Mouse (Mus musculus) limb, embryonic 12.5 days (tissue): ENCODE results near the gene Akt1s1. TPM values are rescaled to one million over a fixed set of nuclear protein-coding genes. Genes with fewer than 3 reads are reported as not detected.

Experiments
- ATAC-seq: fragments of 200-750 bp; cut with Nextera tagmentation; 2 replicates; pipeline ENCODE4 v1.8.0; 2017; ENCODE audit warnings: low read depth, moderate TSS enrichment; ENCODE audit not compliant: insufficient number of reproducible peaks, insufficient read depth, low FRiP score, low TSS enrichment
- H3K27ac ChIP-seq: fragments of 300-500 bp; sonication (generic); 2 replicates; pipeline ENCODE4 v1.5.1; 2016; ENCODE audit warnings: mild to moderate bottlenecking, moderate library complexity
- H3K27me3 ChIP-seq: fragments of 300-500 bp; sonication (generic); 2 replicates; pipeline ENCODE4 v1.6.1; 2016; ENCODE audit warnings: mild to moderate bottlenecking, moderate library complexity
- H3K36me3 ChIP-seq: fragments of 300-500 bp; sonication (generic); 2 replicates; pipeline ENCODE4 v1.6.1; 2016; ENCODE audit warnings: mild to moderate bottlenecking, moderate library complexity
- H3K4me1 ChIP-seq: fragments of 300-500 bp; sonication (generic); replicated peaks from 2 replicates; pipeline ENCODE4 v1.6.1; 2016
- H3K4me2 ChIP-seq: fragments of 300-500 bp; sonication (generic); 2 replicates; pipeline ENCODE4 v1.6.1; 2016; ENCODE audit warnings: mild to moderate bottlenecking, moderate library complexity
- H3K4me3 ChIP-seq: fragments of 300-500 bp; sonication (generic); replicated peaks from 2 replicates; pipeline ENCODE4 v1.5.1; 2016; ENCODE audit warnings: mild to moderate bottlenecking
- H3K9ac ChIP-seq: fragments of 300-500 bp; sonication (generic); replicated peaks from 2 replicates; pipeline ENCODE4 v1.6.1; 2016; ENCODE audit warnings: mild to moderate bottlenecking, moderate library complexity
- H3K9me3 ChIP-seq: fragments of 300-500 bp; sonication (generic); 2 replicates; pipeline ENCODE4 v1.6.1; 2016; ENCODE audit warnings: mild to moderate bottlenecking, moderate library complexity
- WGBS: fragments of 180-500 bp; shearing (Covaris S2); methylation state at CpG from one replicate; pipeline ENCODE4 v1.1.7; 2016; 5-methylcytosine and 5-hydroxymethylcytosine counted together
- polyA plus RNA-seq: library from polyadenylated mRNA; unstranded; fragments of >200 nt; fragmentation: Nextera tagmentation; extraction: Ambion mirVana; gene quantifications from 2 replicates; pipeline ENCODE4 v1.2.1, GENCODE M21; 2016

Akt1s1 gene
- polyA plus RNA-seq, 1 experiment from 2014 or later = 110 TPM

GRCm38 (mm10) chr7:44816470-44817021 is 32.2 kb upstream of the Akt1s1 start, which contains the start of gene Atf5:
Gene Atf5 (minus strand): TSS chr7:44816658.
- H3K36me3 ChIP-seq = peaks cover 36% of the 10 kb centered on the region
- peak within 1 kb of the TSS; percentile 87 for H3K4me2 ChIP-seq
- no peaks in the 10 kb centered on the region for H3K9me3 ChIP-seq
- under 1% methylated on average over 57 of the region's 57 CpGs for WGBS
- no peaks in the 10 kb centered on the region for H3K27me3 ChIP-seq
- peaks cover 41% of the 10 kb centered on the region for H3K4me1 ChIP-seq
- H3K9ac ChIP-seq = peak within 1 kb of the TSS; percentile 90
- H3K4me3 ChIP-seq = peak within 1 kb of the TSS; percentile 72
- H3K27ac ChIP-seq = peak within 1 kb of the TSS; percentile 97
- ATAC-seq = peak; percentile 6

GRCm38 (mm10) chr7:44817441-44817840 is 31.4 kb upstream of the Akt1s1 start:
- Histone ChIP-seq H3K9me3 (no peaks in the 10 kb centered on the region), H3K9ac (peak overlapping the region; percentile 90), H3K4me2 (peak overlapping the region; percentile 87), H3K36me3 (peaks cover 32% of the 10 kb centered on the region; the same call in 1 of the 2 replicates), H3K27me3 (no peaks in the 10 kb centered on the region), H3K4me1 (peaks cover 41% of the 10 kb centered on the region), H3K4me3 (peak overlapping the region; percentile 72), H3K27ac (0 out of 2 replicates have a peak overlapping the region, but pooled peaks have one; percentile 97)
- ATAC-seq = no peak
- 33% methylated on average over 3 of the region's 3 CpGs for WGBS

GRCm38 (mm10) chr7:44818164-44818563 is 30.6 kb upstream of the Akt1s1 start:
- Histone ChIP-seq H3K9ac (peak overlapping the region; percentile 90; the same call in 1 of the 2 replicates), H3K4me1 (peaks cover 41% of the 10 kb centered on the region)
- WGBS = 70% methylated on average over 2 of the region's 2 CpGs

GRCm38 (mm10) chr7:44818751-44819235 is 30.0 kb upstream of the Akt1s1 start:
- Histone ChIP-seq H3K9me3 (no peaks in the 10 kb centered on the region), H3K4me2 (peak overlapping the region; percentile 87), H3K27me3 (no peaks in the 10 kb centered on the region), H3K4me1 (peaks cover 41% of the 10 kb centered on the region), H3K4me3 (peak overlapping the region; percentile 72), H3K9ac (peak overlapping the region; percentile 50), H3K36me3 (peaks cover 28% of the 10 kb centered on the region; the same call in 1 of the 2 replicates), H3K27ac (0 out of 2 replicates have a peak overlapping the region, but pooled peaks have one; percentile 25)
- 50% methylated on average over 6 of the region's 6 CpGs for WGBS
- ATAC-seq = no peak

More at GRCm38 (mm10) chr7:44818164-44818563, 30.6 kb upstream of the Akt1s1 start:
- peak overlapping the region; percentile 72 for H3K4me3 ChIP-seq
- H3K36me3 ChIP-seq = peaks cover 30% of the 10 kb centered on the region; the same call in 1 of the 2 replicates
- no peak overlapping the region for H3K27ac ChIP-seq
- no peaks in the 10 kb centered on the region for H3K9me3 ChIP-seq
- no peak for ATAC-seq
- H3K4me2 ChIP-seq = peak overlapping the region; percentile 87
- H3K27me3 ChIP-seq = no peaks in the 10 kb centered on the region

GRCm38 (mm10) chr7:44819391-44819790 is 29.4 kb upstream of the Akt1s1 start:
- Histone ChIP-seq H3K27ac (no peak overlapping the region), H3K9ac (0 out of 2 replicates have a peak overlapping the region, but pooled peaks have one; percentile 50), H3K4me2 (peak overlapping the region; percentile 87), H3K27me3 (no peaks in the 10 kb centered on the region), H3K4me1 (peaks cover 42% of the 10 kb centered on the region), H3K9me3 (no peaks in the 10 kb centered on the region), H3K4me3 (0 out of 2 replicates have a peak overlapping the region, but pooled peaks have one; percentile 0), H3K36me3 (peaks cover 28% of the 10 kb centered on the region; the same call in 1 of the 2 replicates)
- ATAC-seq = no peak
- 93% methylated on average over 2 of the region's 2 CpGs for whole genome bisulfite sequencing

- WGBS = 66% methylated on average over 5 of the region's 5 CpGs
- no peaks in the 10 kb centered on the region for H3K9me3 ChIP-seq
- H3K9ac ChIP-seq = 0 out of 2 replicates have a peak overlapping the region, but pooled peaks have one; percentile 18
- 0 out of 2 replicates have a peak overlapping the region, but pooled peaks have one; percentile 0 for H3K4me3 ChIP-seq
- H3K27me3 ChIP-seq = no peaks in the 10 kb centered on the region
- peaks cover 28% of the 10 kb centered on the region; the same call in 1 of the 2 replicates for H3K36me3 ChIP-seq
- peaks cover 44% of the 10 kb centered on the region for H3K4me1 ChIP-seq
- no peak overlapping the region for H3K27ac ChIP-seq
- ATAC-seq = no peak
- peak overlapping the region; percentile 87; the same call in 1 of the 2 replicates for H3K4me2 ChIP-seq
These were observed 28.9 kb upstream of the Akt1s1 start for GRCm38 (mm10) chr7:44819863-44820262.

GRCm38 (mm10) chr7:44820525-44820924 is 28.3 kb upstream of the Akt1s1 start:
- H3K9me3 ChIP-seq = no peaks in the 10 kb centered on the region
- no peak overlapping the region for H3K4me2 ChIP-seq
- H3K27ac ChIP-seq = no peak overlapping the region
- no peak overlapping the region for H3K4me3 ChIP-seq
- WGBS = 90% methylated on average over 3 of the region's 3 CpGs
- peaks cover 39% of the 10 kb centered on the region for H3K4me1 ChIP-seq
- no peaks in the 10 kb centered on the region for H3K27me3 ChIP-seq
- ATAC-seq = no peak
- H3K9ac ChIP-seq = no peak overlapping the region
- H3K36me3 ChIP-seq = peaks cover 29% of the 10 kb centered on the region; the same call in 1 of the 2 replicates

- Histone ChIP-seq H3K27me3 (no peaks in the 10 kb centered on the region), H3K9me3 (no peaks in the 10 kb centered on the region), H3K27ac (no peak overlapping the region), H3K4me2 (no peak overlapping the region), H3K4me3 (no peak overlapping the region), H3K9ac (no peak overlapping the region), H3K4me1 (peaks cover 39% of the 10 kb centered on the region), H3K36me3 (peaks cover 37% of the 10 kb centered on the region; the same call in 1 of the 2 replicates)
- ATAC-seq = no peak
- 89% methylated on average over 7 of the region's 7 CpGs for WGBS
These were observed 26.9 kb upstream of the Akt1s1 start for GRCm38 (mm10) chr7:44821666-44822448.

- no peak for ATAC-seq
- no peak overlapping the region for H3K27ac ChIP-seq
- H3K9me3 ChIP-seq = no peaks in the 10 kb centered on the region
- H3K36me3 ChIP-seq = peaks cover 47% of the 10 kb centered on the region
- peaks cover 27% of the 10 kb centered on the region for H3K4me1 ChIP-seq
- WGBS = 46% methylated on average over 7 of the region's 7 CpGs
- no peaks in the 10 kb centered on the region for H3K27me3 ChIP-seq
- no peak overlapping the region for H3K4me2 ChIP-seq
- H3K9ac ChIP-seq = no peak overlapping the region
- no peak overlapping the region for H3K4me3 ChIP-seq
These were observed 25.4 kb upstream of the Akt1s1 start for GRCm38 (mm10) chr7:44823409-44823808.

GRCm38 (mm10) chr7:44824872-44825271 is 23.9 kb upstream of the Akt1s1 start:
- Histone ChIP-seq H3K4me3 (no peak overlapping the region), H3K9me3 (no peaks in the 10 kb centered on the region), H3K4me1 (peaks cover 12% of the 10 kb centered on the region), H3K27me3 (no peaks in the 10 kb centered on the region), H3K27ac (no peak overlapping the region), H3K9ac (no peak overlapping the region), H3K4me2 (no peak overlapping the region; the same call in 1 of the 2 replicates), H3K36me3 (peaks cover 54% of the 10 kb centered on the region)
- no peak for ATAC-seq
- 30% methylated on average over 3 of the region's 3 CpGs for WGBS

- Histone ChIP-seq H3K4me3 (no peak overlapping the region), H3K9me3 (no peaks in the 10 kb centered on the region), H3K4me2 (no peak overlapping the region), H3K36me3 (peaks cover 63% of the 10 kb centered on the region), H3K27ac (no peak overlapping the region), H3K27me3 (no peaks in the 10 kb centered on the region), H3K4me1 (peaks cover 6% of the 10 kb centered on the region; the same call in 1 of the 2 replicates), H3K9ac (no peak overlapping the region)
- no peak for ATAC-seq
- 87% methylated on average over 3 of the region's 3 CpGs for WGBS
These were observed 22.0 kb upstream of the Akt1s1 start for GRCm38 (mm10) chr7:44826771-44827170.
